Mouse (Mus musculus): ENCODE measurements around the gene Clec4a2. TPM values are rescaled to one million over a fixed set of nuclear protein-coding genes. Genes with fewer than 3 reads are reported as not detected.

Clec4a2 gene
- 12.4 TPM for polyA plus RNA-seq (2014; fragmentation: Illumina TruSeq; extraction: RNeasy Lipid Tissue Mini Kit (QIAGEN cat#74804); ENCODE audit: low read depth, low replicate concordance)

GRCm38 (mm10) chr6:123106128-123106527 is at the start of gene Clec4a2:
Clec4a2 (plus strand) TSS chr6:123106428.

GRCm38 (mm10) chr6:123172593-123172992 is 66.4 kb downstream of the Clec4a2 start, which contains the start of gene Clec4b2:
Clec4b2 (plus strand) TSS chr6:123172893.

Other genes with a start within 250 kb of the Clec4a2 start
- 80.0 TPM for gene Necap1, start 232.0 kb upstream of the Clec4a2 start, polyA plus RNA-seq (2014; fragmentation: Illumina TruSeq; extraction: RNeasy Lipid Tissue Mini Kit (QIAGEN cat#74804); ENCODE audit: low read depth, low replicate concordance)
- 6.7 TPM for gene Clec4a1, start 184.6 kb upstream of the Clec4a2 start, polyA plus RNA-seq (2014; fragmentation: Illumina TruSeq; extraction: RNeasy Lipid Tissue Mini Kit (QIAGEN cat#74804); ENCODE audit: low read depth, low replicate concordance)
- gene Clec4a3, start 153.9 kb upstream of the Clec4a2 start, polyA plus RNA-seq (2014; fragmentation: Illumina TruSeq; extraction: RNeasy Lipid Tissue Mini Kit (QIAGEN cat#74804); ENCODE audit: low read depth, low replicate concordance) = 13.5 TPM
- not detected for gene Clec4a4, start 116.1 kb upstream of the Clec4a2 start, polyA plus RNA-seq (2014; fragmentation: Illumina TruSeq; extraction: RNeasy Lipid Tissue Mini Kit (QIAGEN cat#74804); ENCODE audit: low read depth, low replicate concordance)
- gene Clec4b1, start 56.5 kb upstream of the Clec4a2 start, polyA plus RNA-seq (2014; fragmentation: Illumina TruSeq; extraction: RNeasy Lipid Tissue Mini Kit (QIAGEN cat#74804); ENCODE audit: low read depth, low replicate concordance) = 1.6 TPM
- not detected for gene Clec4b2, start 66.5 kb downstream of the Clec4a2 start, polyA plus RNA-seq (2014; fragmentation: Illumina TruSeq; extraction: RNeasy Lipid Tissue Mini Kit (QIAGEN cat#74804); ENCODE audit: low read depth, low replicate concordance)
- gene Clec4n, start 123.4 kb downstream of the Clec4a2 start, polyA plus RNA-seq (2014; fragmentation: Illumina TruSeq; extraction: RNeasy Lipid Tissue Mini Kit (QIAGEN cat#74804); ENCODE audit: low read depth, low replicate concordance) = 5.1 TPM
- gene Clec4d, start 155.7 kb downstream of the Clec4a2 start, polyA plus RNA-seq (2014; fragmentation: Illumina TruSeq; extraction: RNeasy Lipid Tissue Mini Kit (QIAGEN cat#74804); ENCODE audit: low read depth, low replicate concordance) = 5.9 TPM
- 0.64 TPM for gene Clec4e, start 183.4 kb downstream of the Clec4a2 start, polyA plus RNA-seq (2014; fragmentation: Illumina TruSeq; extraction: RNeasy Lipid Tissue Mini Kit (QIAGEN cat#74804); ENCODE audit: low read depth, low replicate concordance)
- gene Vmn2r19, start 201.9 kb downstream of the Clec4a2 start, polyA plus RNA-seq (2014; fragmentation: Illumina TruSeq; extraction: RNeasy Lipid Tissue Mini Kit (QIAGEN cat#74804); ENCODE audit: low read depth, low replicate concordance) = not detected